Mouse (Mus musculus) thymus, postnatal 10 days (tissue): ENCODE data around the gene Atad1.
"Not testable (repeated sequence)": the region's sequence is repeated elsewhere in the genome, so short reads cannot be mapped to it uniquely, and the experiment has no call there.

Source experiments
- DNase-seq, 2 experiments: peaks; one replicate each; pipeline ENCODE4 v3.0.0; 2021; ENCODE audit warnings: low spot score in 2 of 2

Gene Atad1

GRCm38 (mm10) chr19:32739686-32740085 lies at the start of gene Atad1:
TSS of gene Atad1 (minus strand) at chr19:32739786.
- DNase-seq, result no peak

- DNase-seq, result not testable (repeated sequence)
Observed at GRCm38 (mm10) chr19:32788016-32788415, 48.4 kb upstream of the Atad1 start.

GRCm38 (mm10) chr19:32787388-32787787 lies 47.8 kb upstream of the Atad1 start:
- DNase-seq, result not testable (repeated sequence)

- DNase-seq, result no peak
Observed at GRCm38 (mm10) chr19:32781305-32782071, 41.9 kb upstream of the Atad1 start.

GRCm38 (mm10) chr19:32779131-32779530 lies 39.5 kb upstream of the Atad1 start:
- DNase-seq, result no peak

- DNase-seq, result no peak
Observed at GRCm38 (mm10) chr19:32778411-32778810, 38.8 kb upstream of the Atad1 start.

GRCm38 (mm10) chr19:32762493-32762892 lies 22.9 kb upstream of the Atad1 start:
- DNase-seq, result no peak

- no peak for DNase-seq
Observed at GRCm38 (mm10) chr19:32761162-32761561, 21.6 kb upstream of the Atad1 start.

GRCm38 (mm10) chr19:32760499-32760898 lies 20.9 kb upstream of the Atad1 start:
- no peak for DNase-seq

- DNase-seq, result no peak
Observed at GRCm38 (mm10) chr19:32759357-32760024, 19.9 kb upstream of the Atad1 start.

- DNase-seq, result no peak
Observed at GRCm38 (mm10) chr19:32758793-32759161, 19.2 kb upstream of the Atad1 start.

- DNase-seq, result peak; percentile 37 to 54
Observed at GRCm38 (mm10) chr19:32757831-32758792, 18.5 kb upstream of the Atad1 start.

GRCm38 (mm10) chr19:32756900-32757725 lies 17.5 kb upstream of the Atad1 start, which contains the start of gene Pten:
TSS of gene Pten (plus strand) at chr19:32757497.
- DNase-seq, result peak; percentile 96

- DNase-seq, result no peak
Observed at GRCm38 (mm10) chr19:32756636-32756899, 17.0 kb upstream of the Atad1 start.

GRCm38 (mm10) chr19:32755792-32756635 lies 16.4 kb upstream of the Atad1 start:
- DNase-seq, result peak; percentile 92 to 94

GRCm38 (mm10) chr19:32755104-32755791 lies 15.7 kb upstream of the Atad1 start:
- no peak for DNase-seq

GRCm38 (mm10) chr19:32754188-32755000 lies 14.8 kb upstream of the Atad1 start:
- peak; percentile 69 to 71 for DNase-seq

- DNase-seq, result no peak
Observed at GRCm38 (mm10) chr19:32753386-32753785, 13.8 kb upstream of the Atad1 start.

- no peak for DNase-seq
Observed at GRCm38 (mm10) chr19:32752357-32752756, 12.8 kb upstream of the Atad1 start.
